Mouse (Mus musculus) macrophage (primary cell): ENCODE data around the gene Clcnka. TPM values are rescaled to one million over a fixed set of nuclear protein-coding genes. Genes with fewer than 3 reads are reported as not detected.

Experiments used
- H3K27ac ChIP-seq: fragments of 350-480 bp; formaldehyde crosslinking; 2 replicates; pipeline ENCODE4 v1.9.0; 2021
- H3K36me3 ChIP-seq: fragments of 350-480 bp; formaldehyde crosslinking; 2 replicates; pipeline ENCODE4 v1.9.0; 2021; ENCODE audit errors: inconsistent target
- H3K4me3 ChIP-seq: fragments of 350-480 bp; formaldehyde crosslinking; 2 replicates; pipeline ENCODE4 v1.9.0; 2021; ENCODE audit errors: inconsistent target
- H3K79me2 ChIP-seq: fragments of 350-480 bp; formaldehyde crosslinking; 2 replicates; pipeline ENCODE4 v1.9.0; 2021; ENCODE audit errors: inconsistent target
- WGBS: methylation state at CpG from one replicate; pipeline ENCODE4 v1.1.7; 2026; ENCODE audit warnings: inconsistent platforms; ENCODE audit not compliant: missing documents; 5-methylcytosine and 5-hydroxymethylcytosine counted together
- polyA plus RNA-seq: library from polyadenylated mRNA; stranded (reverse); fragments of 250-400 nt; gene quantifications from 3 replicates; pipeline ENCODE4 v1.2.4, GENCODE M21; 2018; ENCODE audit warnings: inconsistent platforms

The Clcnka gene
- polyA plus RNA-seq, 1 experiment from 2014 or later, result not detected

- H3K36me3 ChIP-seq, result no peaks in the 10 kb centered on the region
- no peak overlapping the region for H3K4me3 ChIP-seq
- no peak overlapping the region for H3K27ac ChIP-seq
- WGBS, result 93% methylated on average over 7 of the region's 7 CpGs
- H3K79me2 ChIP-seq, result no peaks in the 10 kb centered on the region
These were observed 55.0 kb downstream of the Clcnka start for GRCm38 (mm10) chr4:141343515-141343914.

DNA sequence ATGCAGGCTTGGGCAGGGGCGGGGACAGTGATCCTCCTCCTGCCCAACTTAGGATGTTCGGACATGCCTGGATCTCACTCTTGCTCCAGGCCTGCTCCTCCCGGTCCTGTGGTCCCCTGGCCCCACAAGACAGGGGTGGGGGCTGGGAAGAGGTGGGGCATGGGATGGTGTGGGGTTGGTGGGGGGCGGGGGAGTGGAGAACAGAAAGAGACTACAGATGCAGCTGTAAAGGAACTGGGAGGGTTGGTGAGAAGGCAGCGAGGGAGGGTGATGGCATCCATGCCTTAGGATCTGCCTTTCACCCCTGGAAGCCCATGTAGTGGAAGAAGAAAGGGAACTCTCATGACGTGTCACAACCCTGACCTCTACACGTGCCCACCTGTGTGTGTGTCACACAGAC is 57.0 kb downstream of the Clcnka start:
- Histone ChIP-seq H3K36me3 (no peaks in the 10 kb centered on the region), H3K4me3 (no peak overlapping the region), H3K79me2 (no peaks in the 10 kb centered on the region), H3K27ac (no peak overlapping the region)
- WGBS, result 82% methylated on average over 7 of the region's 7 CpGs

DNA sequence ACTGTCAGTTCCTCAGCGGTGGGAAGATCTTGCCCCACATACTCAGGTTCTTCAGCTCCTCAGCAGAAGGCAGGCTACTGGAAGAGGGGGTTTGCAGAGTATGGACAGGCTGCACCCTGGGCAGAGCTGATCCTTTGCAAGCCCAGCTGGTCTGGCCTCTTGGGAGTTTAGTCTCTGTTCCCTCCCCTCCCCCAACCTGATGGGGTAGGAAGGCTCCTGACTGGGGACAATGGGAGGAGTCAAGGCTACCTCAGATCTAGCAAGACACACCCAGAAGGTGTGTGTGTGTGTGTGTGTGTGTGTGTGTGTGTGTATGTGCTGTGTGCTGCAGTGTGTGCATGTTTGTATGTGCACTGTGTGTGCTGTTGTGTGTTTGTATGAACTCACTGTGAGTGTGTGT is 59.7 kb downstream of the Clcnka start:
- 44% methylated on average over 1 of the region's 1 CpGs for WGBS
- H3K79me2 ChIP-seq, result no peaks in the 10 kb centered on the region
- no peak overlapping the region for H3K4me3 ChIP-seq
- no peaks in the 10 kb centered on the region for H3K36me3 ChIP-seq
- H3K27ac ChIP-seq, result no peak overlapping the region

DNA sequence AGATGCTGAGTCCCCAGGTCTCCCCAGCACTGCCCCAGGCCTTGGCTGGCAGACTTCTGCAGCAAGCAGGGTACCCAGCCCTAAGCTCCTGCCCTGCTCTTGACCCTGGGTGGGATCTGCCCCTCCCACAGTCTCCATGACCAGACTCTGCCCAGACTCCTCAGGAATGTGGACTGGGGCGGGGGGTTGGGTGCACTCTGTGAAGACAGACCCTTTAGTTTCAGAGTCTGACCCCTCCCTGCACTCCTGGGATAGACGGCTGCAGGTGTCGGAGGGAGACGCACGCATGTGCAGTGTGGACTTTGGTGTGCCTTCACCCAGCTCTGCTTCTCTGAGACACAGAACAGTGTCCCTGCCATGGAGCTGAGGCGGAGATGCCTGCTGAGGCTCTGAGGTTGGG is 60.5 kb downstream of the Clcnka start:
- no peak overlapping the region for H3K27ac ChIP-seq
- no peaks in the 10 kb centered on the region for H3K36me3 ChIP-seq
- H3K4me3 ChIP-seq, result no peak overlapping the region
- no peaks in the 10 kb centered on the region for H3K79me2 ChIP-seq
- 84% methylated on average over 6 of the region's 6 CpGs for WGBS

- H3K27ac ChIP-seq, result no peak overlapping the region
- WGBS, result 85% methylated on average over 6 of the region's 6 CpGs
- H3K36me3 ChIP-seq, result no peaks in the 10 kb centered on the region
- no peaks in the 10 kb centered on the region for H3K79me2 ChIP-seq
- no peak overlapping the region for H3K4me3 ChIP-seq
These were observed 62.3 kb downstream of the Clcnka start for GRCm38 (mm10) chr4:141336196-141336595.

DNA sequence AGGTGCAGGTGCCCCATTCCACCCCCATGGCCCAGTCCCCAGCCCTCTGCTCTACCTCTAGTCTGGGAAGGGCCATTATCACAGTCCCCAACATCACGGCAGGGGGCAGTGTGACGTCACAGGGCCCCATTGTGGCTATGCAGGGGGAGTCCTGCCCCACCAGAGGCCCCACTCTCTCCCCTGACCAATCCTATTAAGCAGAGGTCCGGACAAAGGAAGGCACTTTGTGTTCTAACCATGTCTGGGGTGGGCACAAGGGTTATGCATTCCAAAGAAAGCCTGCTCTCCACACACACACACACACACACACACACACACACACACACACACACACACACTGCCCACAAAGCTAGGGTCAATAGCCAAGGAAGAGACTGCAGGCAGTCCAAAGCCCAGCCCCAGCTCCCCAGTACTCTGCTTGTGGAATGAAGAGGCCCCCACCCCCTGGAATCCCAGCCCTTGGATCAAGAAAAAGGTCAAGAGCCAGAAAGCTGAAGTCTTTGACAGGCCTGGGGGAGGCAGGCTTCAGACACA is 63.2 kb downstream of the Clcnka start:
- 73% methylated on average over 3 of the region's 3 CpGs for WGBS
- no peak overlapping the region for H3K27ac ChIP-seq
- no peaks in the 10 kb centered on the region for H3K36me3 ChIP-seq
- no peaks in the 10 kb centered on the region for H3K79me2 ChIP-seq
- H3K4me3 ChIP-seq, result no peak overlapping the region

DNA sequence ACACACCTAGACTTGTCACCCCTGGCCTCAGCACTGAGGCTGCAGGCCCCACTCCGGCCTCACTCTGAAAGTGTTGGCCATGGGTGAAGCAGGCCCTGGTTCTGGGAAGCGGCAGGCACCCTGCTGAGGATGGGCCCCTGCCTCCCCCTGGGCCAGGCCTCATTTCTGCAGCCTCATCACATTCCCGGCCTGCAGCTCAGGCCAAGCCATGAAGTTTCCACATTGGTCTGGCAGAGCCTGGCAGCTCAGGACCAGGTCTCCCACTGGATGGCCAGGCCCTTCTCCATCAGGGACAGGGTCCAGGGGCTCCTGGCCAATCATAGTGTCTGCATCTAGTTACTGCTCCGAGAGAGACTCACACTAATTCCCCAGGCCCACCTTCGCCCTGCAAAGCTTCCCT is 63.8 kb downstream of the Clcnka start:
- no peak overlapping the region for H3K4me3 ChIP-seq
- WGBS, result 87% methylated on average over 5 of the region's 5 CpGs
- no peaks in the 10 kb centered on the region for H3K36me3 ChIP-seq
- H3K27ac ChIP-seq, result no peak overlapping the region
- no peaks in the 10 kb centered on the region for H3K79me2 ChIP-seq

Other genes with a start within 250 kb of the Clcnka start
- gene Rsg1, start 184.8 kb downstream of the Clcnka start, polyA plus RNA-seq, result 0.22 to 1.3 TPM in 2 of 3 replicates, not detected in the other
- 0.35 TPM in 1 of 3 replicates, not detected in the others for gene Arhgef19, start 159.2 kb downstream of the Clcnka start, polyA plus RNA-seq
- 0.03 to 0.17 TPM in 2 of 3 replicates, not detected in the other for gene Epha2, start 97.5 kb downstream of the Clcnka start, polyA plus RNA-seq
- not detected in 3 replicates for gene Fam131c, start 30.5 kb downstream of the Clcnka start, polyA plus RNA-seq
- not detected in 3 replicates for gene Clcnkb, start 17.3 kb upstream of the Clcnka start, polyA plus RNA-seq
- gene Hspb7, start 22.1 kb upstream of the Clcnka start, polyA plus RNA-seq, result not detected in 3 replicates
- not detected in 3 replicates for gene Srarp, start 37.4 kb upstream of the Clcnka start, polyA plus RNA-seq
- 10.7 to 11.7 TPM (median 11.6 TPM) in 3 replicates for gene Zbtb17, start 45.9 kb upstream of the Clcnka start, polyA plus RNA-seq
- 18.2 to 31.4 TPM (median 19.2 TPM) in 3 replicates for gene Spen, start 139.9 kb upstream of the Clcnka start, polyA plus RNA-seq
- 107 to 177 TPM (median 134 TPM) in 3 replicates for gene Fblim1, start 207.4 kb upstream of the Clcnka start, polyA plus RNA-seq
- gene Tmem82, start 219.9 kb upstream of the Clcnka start, polyA plus RNA-seq, result 1.3 to 4.5 TPM (median 2.7 TPM) in 3 replicates
- gene Slc25a34, start 225.1 kb upstream of the Clcnka start, polyA plus RNA-seq, result 0.09 to 0.17 TPM in 2 of 3 replicates, not detected in the other